Mouse (Mus musculus) thymus, postnatal 25 days (tissue): ENCODE results near the gene Ppp1r12b.

ENCODE experiments used
- DNase-seq: peaks from one replicate; pipeline ENCODE4 v3.0.0; 2022

Ppp1r12b gene

DNA sequence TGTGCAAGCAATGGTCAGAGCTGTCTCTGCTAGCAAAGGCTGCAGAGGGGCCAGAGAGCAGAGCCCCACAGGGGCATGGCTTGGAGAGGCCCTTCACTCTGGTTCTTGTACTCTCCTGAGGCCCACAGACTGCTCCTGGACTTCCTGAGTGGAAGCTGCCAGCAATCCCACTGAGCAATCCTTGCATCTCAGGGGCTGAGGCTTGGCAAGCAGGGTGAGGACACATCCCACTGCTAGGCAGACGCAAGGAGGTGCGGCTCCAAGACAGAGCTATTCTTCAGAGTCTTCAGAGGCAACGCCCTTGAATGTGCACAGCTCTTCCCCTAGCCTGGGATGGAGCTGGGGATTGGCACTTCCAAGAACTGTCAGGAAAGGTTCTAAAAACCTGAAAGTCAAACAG lies 198.5 kb downstream of the Ppp1r12b start:
- no peak for DNase-seq

DNA sequence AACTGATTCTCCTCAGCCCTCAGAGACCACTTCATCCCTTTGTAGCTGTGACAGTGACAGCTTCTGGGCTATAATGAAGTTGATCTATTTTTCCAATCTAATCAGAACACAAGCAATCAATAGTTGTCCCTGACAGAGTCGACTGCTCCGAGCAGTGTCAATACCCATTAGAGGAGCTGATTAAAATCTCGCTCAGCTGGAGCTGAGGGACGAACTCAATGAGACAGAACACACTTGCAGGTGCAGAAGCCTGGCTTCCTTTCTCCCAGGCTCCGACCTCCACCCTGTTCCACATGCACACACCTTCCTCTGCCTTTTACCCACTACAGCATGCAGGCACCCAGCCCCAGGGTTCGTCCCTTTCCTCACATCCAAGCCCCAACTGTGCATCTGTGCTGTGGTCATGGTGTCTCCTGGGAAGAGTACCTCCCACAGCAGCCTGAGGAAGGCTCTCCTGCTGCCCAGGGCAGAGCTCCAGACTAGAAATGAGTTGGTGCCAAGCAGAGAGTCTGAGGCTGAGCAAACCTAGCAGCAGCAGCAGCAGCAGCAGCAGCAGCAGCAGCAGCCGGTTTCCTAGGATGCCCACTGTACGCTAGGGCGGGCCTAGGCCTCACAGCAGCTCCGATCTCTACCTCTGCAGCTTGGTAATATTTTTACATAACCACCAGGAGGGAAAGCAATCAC lies 199.4 kb downstream of the Ppp1r12b start:
- DNase-seq = no peak

GRCm38 (mm10) chr1:134755548-134756189 lies 200.1 kb downstream of the Ppp1r12b start:
- DNase-seq = no peak

- DNase-seq = no peak
Measured at GRCm38 (mm10) chr1:134754818-134755217, 200.9 kb downstream of the Ppp1r12b start.

- DNase-seq = no peak
Measured at GRCm38 (mm10) chr1:134753751-134754630, 201.8 kb downstream of the Ppp1r12b start.

GRCm38 (mm10) chr1:134752447-134752846 lies 203.3 kb downstream of the Ppp1r12b start:
- DNase-seq = no peak

DNA sequence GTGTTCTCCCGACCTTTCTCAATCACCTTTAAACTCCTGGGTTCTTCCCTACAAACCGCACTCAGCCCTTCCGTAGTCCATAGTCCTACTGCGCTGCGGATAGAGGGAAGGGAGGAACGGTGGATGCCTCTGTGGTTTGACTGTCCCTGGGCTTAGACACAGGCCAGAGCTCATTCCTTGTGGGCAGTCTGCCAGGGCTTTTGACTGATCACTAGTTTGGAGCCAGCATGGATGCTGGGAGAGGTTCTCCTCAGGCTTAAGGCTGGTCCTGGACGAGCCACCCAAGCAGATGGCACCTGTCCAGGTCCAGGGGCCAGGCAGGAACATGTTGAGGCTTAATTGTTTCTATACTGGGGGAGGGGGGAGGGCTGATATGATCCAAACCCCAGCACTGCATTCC lies 205.9 kb downstream of the Ppp1r12b start:
- DNase-seq = no peak

DNA sequence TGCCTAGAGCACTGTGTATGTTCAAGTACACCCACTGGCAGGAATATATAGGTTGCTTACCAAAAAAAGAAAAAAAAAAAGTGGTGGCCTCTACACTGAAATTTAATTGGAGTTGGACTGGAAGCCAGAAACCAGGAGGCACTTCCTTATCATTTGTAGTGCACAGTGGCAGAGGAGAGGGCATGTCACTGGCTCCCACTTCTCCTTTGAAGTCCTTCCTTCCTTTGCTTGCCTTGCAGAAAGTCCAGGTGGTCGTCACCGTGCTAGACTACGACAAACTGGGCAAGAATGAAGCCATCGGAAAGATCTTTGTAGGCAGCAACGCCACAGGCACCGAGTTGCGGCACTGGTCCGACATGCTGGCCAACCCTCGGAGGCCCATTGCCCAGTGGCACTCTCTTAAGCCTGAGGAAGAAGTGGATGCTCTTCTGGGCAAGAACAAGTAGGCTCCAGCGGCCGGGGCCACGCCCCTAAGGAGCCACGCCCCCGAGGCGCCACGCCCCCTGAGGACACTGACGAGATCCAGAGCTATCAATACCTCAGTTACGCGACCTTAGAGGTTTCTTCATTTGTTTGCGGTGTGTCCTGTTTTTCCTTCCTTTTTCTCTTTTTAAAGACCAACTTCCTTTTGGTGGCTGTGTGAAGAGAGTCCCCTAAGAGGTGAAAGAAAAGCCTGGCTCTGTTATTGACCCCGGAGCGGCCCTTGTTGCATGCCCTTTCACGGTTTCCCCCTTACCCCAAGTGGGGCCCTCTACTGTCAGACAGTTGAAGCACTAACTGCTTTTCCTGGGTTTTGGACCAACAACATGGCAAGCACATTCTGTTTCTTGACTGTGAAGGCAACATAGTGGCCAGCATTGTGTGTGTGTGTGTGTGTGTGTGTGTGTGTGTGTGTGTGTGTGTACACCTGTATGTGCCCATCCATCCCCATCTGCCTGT lies 208.2 kb downstream of the Ppp1r12b start:
- DNase-seq = peak; percentile 84

DNA sequence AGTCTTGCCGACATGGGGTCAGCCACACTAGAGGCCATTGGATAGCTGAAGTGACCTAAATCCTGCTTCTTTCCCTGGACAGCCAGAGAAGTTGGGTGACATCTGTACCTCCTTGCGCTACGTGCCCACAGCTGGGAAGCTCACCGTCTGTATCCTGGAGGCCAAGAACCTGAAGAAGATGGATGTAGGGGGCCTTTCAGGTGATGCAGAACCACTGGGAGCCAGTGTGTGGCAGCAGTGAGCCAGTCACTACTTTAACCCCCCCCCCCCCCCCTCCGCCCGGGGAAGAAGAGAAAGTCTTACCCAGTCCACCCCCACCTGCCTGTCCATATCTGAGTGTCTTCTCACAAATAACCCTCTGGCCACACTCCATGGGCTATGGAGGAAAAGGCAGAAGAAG lies 210.1 kb downstream of the Ppp1r12b start:
- DNase-seq = peak; percentile 25

DNA sequence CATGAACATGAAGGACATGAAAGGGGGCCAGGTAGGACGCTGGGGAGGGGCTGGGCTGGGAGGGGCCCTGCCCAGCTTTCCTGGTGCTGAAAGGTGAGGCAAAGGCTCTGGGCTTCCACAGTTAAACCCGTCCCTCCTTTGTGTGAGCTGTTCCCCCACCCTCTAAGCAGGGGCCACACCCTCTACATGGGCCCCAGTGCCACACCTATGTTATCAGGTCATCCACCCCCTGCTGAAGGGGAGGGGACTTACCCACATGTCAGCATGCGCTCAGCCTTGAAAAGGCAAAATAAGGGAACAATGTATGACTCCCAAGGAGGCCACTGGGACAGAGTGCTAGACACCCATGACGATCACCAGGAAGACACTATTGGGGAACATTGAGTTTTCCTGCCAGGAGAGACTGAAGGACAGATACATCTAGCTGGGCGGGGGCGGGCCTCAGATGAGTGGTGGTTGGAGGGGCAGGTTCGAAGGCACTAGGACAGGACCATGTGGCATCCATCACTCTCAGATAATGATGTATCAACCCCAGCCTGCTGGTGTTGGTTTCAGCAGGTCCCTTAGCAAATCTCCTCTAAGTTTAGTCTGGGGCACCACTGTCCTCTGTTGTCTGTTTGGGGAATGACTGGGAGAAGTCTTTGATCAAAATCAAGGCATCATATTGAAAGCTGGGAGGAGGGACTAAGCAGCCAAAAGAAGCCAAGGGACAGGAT lies 213.6 kb downstream of the Ppp1r12b start:
- DNase-seq = no peak

- peak; percentile 19 for DNase-seq
Measured at GRCm38 (mm10) chr1:134741433-134741832, 214.3 kb downstream of the Ppp1r12b start.

DNA sequence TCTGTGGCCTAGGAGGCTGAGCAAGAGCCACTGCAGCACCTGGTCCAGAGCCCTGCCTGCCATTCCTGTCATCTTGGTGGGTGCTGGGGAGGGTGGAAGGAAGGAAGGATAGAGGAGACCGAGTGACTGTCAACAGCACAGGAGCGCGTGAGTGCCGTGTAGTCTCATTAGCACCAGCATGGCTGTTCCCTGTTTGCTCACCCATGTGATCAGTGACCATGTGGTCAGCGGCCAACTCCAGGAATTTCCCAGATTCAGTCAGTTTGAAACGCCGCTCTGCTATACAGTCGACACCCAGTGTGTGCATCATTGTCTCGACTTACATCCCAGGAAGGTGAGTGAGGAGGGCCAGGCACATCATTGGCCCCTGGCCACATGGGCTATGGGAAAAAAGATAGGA lies 218.3 kb downstream of the Ppp1r12b start:
- DNase-seq = no peak

GRCm38 (mm10) chr1:134733659-134734058 lies 222.1 kb downstream of the Ppp1r12b start:
- no peak for DNase-seq

DNA sequence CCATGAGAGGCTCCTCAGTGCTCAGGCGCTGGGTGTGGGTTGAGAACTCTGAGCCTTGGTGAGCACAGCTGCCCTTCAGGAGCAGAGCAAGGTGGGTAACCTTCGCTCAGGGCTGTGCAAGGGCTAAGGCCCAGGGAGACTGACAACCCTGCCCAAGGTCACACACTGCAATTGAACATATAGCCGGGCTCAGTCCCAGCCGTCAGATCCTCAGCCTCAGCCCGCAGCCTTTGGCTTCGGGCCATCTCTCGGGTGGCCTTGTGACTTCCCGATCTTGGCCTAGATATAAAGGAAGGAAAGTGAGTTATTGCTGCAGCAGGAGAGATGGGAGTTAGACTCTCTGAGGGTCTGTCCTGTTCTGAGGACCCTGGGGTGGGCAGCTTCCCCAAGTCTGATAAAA lies 228.5 kb downstream of the Ppp1r12b start:
- no peak for DNase-seq

DNA sequence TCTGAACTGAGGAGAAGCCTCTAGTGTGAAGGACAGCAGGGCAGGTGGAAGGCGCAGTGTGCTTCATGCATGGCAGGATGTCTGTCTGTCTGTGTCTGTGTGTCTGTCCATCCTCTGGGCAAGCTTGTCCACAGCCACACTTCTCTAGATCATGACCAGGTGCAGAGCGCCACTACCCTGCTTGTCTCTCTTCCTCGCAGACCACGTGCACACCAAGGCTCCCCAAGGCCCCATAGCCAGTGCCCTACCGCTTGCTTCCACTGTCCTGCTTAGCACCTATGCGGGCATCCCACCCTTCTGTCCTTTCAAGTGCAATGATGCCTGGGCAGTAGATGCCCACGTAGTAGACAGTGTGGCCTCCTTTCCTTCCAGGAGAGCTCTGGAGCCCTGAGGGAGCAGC lies 229.3 kb downstream of the Ppp1r12b start:
- DNase-seq = no peak

DNA sequence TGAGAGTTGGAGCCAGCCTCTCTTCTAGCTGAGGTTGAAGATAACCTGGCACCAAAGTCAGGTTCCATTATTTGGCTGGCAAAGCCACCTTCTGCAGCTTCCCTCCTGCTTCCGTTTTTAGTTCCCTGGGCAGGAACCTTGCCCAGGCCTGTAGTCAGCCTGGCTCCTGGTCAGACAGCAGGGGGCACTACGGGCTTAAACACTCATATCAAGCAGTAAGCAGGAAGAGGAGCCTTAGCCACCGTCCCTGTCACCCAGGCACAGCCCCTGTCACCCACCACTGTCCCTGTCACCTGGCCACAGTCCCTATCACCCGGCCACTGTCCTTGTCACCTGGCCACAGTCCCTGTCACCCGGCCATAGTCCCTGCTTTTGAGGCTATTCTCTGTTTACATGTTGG lies 230.5 kb downstream of the Ppp1r12b start:
- peak; percentile 35 for DNase-seq

GRCm38 (mm10) chr1:134722891-134723290 lies 232.9 kb downstream of the Ppp1r12b start:
- DNase-seq = no peak

GRCm38 (mm10) chr1:134721486-134721885 lies 234.3 kb downstream of the Ppp1r12b start:
- DNase-seq = no peak

DNA sequence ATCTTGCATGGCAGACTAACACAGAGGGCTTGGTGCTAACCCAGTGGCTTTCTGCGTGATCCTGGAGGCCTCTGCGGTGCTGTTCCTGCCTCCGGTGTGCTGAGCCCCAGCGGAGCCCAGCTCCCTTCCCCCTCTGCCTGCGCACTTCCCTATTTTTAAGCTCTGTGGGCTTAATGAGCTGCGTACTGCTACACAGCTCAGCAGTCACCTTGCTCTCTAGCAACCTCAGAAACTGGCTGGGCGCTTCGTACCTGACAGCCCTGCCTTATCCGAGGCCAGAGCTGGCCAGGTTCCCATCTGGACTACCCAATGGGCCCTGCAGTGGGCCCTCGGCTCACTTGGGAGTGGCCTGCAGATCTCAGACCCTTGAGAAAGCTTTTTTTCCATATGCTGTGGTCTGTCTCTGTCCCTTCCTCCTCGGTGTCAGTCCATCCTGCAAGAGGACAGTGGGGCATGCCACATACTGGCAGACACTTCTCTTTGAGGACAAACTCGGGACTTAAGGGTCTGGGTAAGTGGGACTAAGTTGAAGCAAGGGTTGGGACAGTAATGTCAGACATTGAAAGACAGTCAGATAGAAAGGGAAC lies 235.9 kb downstream of the Ppp1r12b start:
- DNase-seq = no peak

GRCm38 (mm10) chr1:134715092-134715491 lies 240.7 kb downstream of the Ppp1r12b start:
- DNase-seq = no peak

DNA sequence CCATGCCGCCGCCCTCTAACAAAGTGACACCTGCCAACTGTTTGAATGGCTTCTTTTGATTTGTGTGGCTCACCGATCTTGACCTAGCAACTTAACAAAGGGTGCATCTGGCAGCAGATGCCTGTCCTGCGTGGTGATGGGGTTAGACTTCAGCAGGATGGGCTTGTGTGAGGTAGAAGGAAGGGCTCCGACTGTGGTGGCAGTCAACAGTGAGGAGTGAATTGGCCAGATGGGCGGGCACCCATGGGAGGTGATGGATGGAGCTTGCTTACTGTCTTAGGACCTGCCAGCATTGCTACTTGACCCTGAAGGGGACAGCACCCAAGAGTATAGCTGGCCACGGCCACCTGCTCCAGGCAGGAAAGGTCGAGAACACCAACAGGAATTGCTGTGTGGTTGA lies 241.6 kb downstream of the Ppp1r12b start:
- no peak for DNase-seq
